Mouse (Mus musculus) lung, postnatal 0 days (tissue): ENCODE measurements around the gene Ttc7.

Experiments
- CTCF ChIP-seq: IDR thresholded peaks from 2 replicates; pipeline ENCODE4 v1.5.1; 2016; ENCODE audit warnings: antibody characterized with exemption, mild to moderate bottlenecking
- EP300 ChIP-seq: IDR thresholded peaks from 2 replicates; pipeline ENCODE4 v1.6.1; 2016; ENCODE audit warnings: antibody characterized with exemption, mild to moderate bottlenecking, control low read depth

GRCm38 (mm10) chr17:87377536-87377935 is 94.8 kb downstream of the Ttc7 start:
- TF ChIP-seq CTCF = no peak
- no peak for TF ChIP-seq EP300
